Mouse (Mus musculus): ENCODE results near the gene Kiss1.
"Not testable (repeated sequence)": the region's sequence is repeated elsewhere in the genome, so short reads cannot be mapped to it uniquely, and the experiment has no call there.

- TF ChIP-seq SIN3A (IDR thresholded peaks at IDR 0.05; ENCODE audit: low read length); MYC (IDR thresholded peaks at IDR 0.05; ENCODE audit: low read depth, low read length); JUND (conservative IDR thresholded peaks at IDR 0.05; ENCODE audit: low read depth, low read length): not testable (repeated sequence)
Measured at GRCm38 (mm10) chr1:133340403-133340802, 18.7 kb downstream of the Kiss1 start.

Measured in CH12.LX (cell line).